Mouse (Mus musculus): Measurements from ENCODE around the gene Cdkn2d.
"Not testable (repeated sequence)": the region's sequence is repeated elsewhere in the genome, so short reads cannot be mapped to it uniquely, and the experiment has no call there.

The Cdkn2d gene

DNA sequence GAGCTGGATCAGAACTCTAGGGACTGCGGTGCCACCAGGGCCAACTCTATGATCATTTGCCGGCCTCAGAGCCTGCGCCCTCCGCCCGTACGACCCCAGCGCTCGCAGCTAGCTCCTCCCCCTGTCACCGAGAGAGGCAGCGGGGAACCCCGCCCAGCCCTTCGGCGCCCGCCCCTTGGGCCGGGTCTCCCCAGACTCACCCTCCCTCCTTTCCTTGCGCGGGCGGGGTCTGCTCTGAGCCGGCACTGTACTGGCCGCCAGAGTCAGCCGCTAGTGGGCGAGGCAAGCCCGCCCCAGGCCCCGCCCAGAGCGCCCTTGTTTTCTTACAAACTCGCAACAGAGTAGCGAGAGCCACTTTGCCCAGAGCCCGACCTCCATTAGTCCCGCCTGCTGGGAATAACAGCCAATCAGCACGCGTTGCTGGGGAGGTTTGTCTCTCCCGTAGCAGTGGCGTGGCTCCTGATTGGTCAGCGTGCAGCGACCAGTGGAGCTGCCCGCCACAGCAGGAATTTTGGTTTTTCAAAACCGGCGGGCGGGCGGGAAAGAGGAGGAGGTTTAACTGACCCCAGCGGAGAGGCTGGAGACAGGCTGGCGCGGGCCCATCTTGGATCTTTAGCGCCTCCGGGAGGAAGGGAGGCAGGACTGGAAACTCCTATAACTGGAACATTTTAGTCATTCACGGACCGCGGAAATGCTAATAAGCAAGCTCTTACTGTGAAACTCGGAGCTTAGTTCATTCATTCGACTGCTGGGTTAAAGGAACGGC is at the start of gene Cdkn2d:
TSS of gene Cdkn2d (minus strand) at position 386 of the 766 bp plus-strand sequence.
- peak; percentile 100 for DNase-seq (ENCODE audit: low spot score)

DNA sequence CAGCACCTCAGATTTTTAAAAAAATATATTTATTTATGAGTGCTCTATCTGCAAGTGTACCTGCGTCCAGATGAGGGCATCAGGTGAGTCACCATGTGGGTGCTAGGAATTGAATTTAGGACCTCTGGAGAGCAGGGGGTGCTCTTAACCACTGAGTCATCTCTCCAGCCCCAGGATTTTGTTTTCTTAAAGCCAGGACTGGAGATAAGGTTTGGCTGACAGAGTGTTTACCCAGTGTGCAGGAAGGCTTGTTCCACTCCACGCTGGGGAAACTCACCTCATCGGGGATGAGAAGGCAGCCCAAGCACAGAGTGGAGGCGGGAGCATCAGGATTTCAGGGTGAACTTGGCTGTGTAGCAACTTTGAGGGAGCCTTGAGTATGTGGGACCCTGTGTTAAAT is 49.2 kb upstream of the Cdkn2d start:
- peak; percentile 29 for DNase-seq (ENCODE audit: low spot score)

DNA sequence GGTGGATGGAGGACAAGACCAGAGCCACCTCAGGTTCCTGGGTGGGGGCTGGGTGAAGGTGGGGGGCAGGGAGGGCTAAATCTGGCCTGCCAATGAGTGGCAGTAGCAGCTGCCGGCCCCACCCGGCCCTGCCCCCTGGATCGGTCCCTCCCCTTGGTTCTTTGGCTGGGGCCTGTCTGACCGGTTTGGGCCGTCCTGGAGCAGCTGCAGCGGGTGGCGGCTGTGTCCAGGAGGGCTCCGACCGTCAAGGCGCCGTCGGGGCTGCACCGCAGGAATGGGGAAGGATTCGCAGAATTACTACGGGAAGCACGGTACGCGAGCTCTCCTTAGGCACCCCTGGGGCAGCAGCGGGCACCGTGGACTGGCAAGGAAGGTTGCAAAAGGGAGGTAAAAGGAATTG is 46.4 kb upstream of the Cdkn2d start:
- peak; percentile 89 for DNase-seq (ENCODE audit: low spot score)

DNA sequence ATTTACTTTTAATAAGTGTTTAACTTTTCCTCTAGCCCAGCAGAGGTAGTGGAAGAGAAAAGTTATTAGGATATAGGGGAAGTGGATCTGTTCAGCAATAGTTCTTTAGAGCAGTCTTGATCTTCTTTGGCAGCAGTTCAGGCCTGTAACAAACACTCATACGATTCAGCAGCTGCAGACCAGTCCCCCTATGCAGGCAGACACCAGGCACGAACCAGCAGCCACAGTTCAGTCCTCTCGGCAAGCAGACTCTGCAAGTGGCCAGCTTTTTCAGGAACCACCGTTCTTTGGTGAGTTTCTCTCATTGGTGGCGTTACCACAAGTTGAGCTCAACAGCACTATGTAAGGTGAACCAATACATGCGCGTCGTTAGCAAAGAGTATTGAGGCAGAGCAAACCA is 45.3 kb upstream of the Cdkn2d start:
- no peak for DNase-seq (ENCODE audit: low spot score)

DNA sequence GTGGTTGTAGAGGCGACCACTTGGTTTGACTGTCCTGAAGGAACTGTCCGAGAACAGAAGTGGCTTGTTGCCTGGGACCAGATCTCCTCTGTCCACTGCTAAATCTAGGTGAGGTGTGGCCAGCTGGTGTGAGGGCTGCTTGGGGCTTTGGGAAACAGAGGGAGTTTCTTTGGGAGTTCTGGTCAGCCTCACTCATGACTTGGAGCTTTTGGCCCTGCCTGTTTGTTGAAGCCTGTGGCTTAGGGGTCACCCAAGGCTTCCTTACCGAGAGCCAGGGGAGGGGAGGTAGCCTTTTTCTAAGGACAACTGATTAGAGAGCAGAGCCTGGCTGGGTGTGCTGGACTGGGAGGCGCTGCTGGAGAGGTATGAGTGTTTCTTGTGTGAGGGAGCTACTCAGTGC is 44.2 kb upstream of the Cdkn2d start:
- no peak for DNase-seq (ENCODE audit: low spot score)

DNA sequence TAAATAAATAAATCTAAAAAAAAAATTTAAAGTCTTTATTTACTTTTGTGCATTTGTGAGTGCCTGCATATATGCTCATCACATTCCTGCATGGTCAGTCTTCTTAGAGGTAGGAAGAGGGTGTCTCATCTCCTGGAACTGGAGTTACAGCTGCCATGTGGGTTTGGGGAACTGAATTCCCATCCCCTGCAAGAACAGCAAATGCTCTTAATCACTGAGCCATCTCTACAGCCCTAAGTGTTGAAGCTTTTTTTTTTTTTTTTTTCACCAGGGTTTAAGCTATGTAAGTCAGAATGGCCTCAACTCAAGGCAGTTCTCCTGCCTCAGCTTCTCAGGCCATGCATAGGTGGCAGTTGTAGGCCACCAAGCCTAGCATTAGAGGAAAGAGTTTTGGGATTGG is 43.5 kb upstream of the Cdkn2d start:
- DNase-seq (ENCODE audit: low spot score): no peak

DNA sequence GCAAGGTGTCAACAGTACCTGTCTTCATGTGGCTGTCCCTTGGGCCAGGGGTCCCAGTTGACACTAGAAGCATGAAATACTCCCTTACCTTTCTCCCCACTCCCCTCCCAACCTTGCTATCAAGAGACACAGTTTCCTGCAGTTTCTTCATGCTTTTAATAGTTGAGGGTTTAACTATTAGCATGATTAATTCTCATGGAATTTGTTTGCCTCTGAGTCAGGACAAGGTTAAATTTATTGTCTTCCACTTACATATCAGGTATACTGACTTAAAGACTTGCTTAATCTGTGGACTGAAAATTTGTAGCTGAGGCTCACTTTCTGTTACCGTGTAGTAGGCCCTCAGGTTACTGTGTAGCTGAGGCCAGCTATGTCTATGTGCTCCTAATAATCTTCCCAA is 42.3 kb upstream of the Cdkn2d start:
- DNase-seq (ENCODE audit: low spot score): no peak

DNA sequence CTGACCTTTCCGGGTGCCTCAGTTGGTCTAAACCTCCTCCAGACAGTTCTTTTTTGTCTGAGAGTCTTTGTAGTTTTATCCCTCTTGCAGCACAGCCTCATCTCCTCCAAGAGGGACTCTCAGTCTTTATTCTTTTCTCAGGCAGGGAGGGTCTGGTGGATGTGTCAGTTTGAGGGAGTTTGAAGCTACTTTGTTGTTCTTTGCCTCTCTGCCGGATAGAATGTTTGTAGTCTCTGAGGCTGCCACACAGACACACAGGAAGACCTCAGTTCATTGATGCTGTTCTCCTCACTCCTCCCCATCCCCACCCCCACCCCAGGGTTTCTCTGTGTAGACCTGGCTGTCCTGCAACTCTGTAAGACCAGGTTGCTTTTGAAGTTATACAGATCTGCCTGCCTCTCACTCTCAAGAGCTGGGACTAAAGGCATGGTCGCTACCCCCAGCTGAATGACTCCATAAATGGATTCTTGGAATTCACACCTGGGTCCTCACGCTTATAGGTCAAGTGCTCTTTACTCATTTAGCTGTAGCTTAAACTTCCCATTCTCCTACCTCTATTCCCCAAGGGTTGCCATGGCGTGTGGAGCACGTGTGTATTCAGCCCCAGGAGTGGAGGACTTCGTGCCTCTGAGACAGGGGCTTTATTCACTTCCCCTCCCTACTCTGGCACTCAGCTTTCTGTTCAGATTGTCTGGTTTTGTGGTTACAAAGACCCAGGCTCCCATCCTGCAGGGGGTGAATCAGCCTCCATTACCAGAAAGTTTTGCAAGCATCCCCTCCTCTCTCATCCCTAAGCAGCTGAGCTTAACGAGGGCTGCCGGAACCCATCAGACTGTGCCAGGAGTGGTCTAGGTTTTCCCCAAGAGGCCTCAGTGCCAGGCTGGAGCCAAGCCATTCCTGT is 41.2 kb upstream of the Cdkn2d start:
- DNase-seq (ENCODE audit: low spot score): no peak

DNA sequence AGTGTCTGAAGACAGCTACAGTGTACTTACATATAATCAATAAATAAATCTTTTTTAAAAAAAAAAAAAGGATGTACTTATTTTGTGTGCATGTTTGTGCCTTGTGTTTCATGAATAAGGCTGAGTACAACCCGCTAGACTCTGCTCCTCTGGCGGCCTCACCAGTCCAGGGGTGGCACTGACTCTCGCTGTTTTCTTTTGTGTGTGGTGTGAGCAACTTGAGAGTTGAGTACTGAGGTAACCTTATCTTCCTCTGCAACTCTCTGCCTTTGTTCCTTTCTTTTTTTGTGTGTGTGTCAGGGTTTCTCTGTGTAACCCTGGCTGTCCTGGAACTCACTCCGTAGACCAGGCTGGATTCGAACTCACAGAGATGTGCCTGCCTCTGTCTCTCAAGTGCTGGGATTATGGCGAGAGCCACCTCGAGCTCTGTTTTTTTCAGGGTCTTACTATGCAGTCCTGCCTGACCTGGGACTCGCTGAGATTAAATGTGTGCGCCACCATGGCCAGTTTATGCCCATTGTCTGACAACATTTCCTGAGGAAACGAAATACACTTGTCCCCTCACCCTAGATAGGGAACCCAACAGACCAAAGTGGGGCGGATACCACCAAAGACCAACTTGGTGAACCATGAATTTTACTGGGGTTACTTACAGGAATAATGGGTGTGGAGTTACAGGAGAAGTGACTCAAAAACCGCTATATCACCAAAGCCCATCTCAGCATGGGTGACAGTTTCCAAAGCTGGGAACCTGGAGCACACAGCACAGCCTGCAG is 40.3 kb upstream of the Cdkn2d start:
- no peak for DNase-seq (ENCODE audit: low spot score)

DNA sequence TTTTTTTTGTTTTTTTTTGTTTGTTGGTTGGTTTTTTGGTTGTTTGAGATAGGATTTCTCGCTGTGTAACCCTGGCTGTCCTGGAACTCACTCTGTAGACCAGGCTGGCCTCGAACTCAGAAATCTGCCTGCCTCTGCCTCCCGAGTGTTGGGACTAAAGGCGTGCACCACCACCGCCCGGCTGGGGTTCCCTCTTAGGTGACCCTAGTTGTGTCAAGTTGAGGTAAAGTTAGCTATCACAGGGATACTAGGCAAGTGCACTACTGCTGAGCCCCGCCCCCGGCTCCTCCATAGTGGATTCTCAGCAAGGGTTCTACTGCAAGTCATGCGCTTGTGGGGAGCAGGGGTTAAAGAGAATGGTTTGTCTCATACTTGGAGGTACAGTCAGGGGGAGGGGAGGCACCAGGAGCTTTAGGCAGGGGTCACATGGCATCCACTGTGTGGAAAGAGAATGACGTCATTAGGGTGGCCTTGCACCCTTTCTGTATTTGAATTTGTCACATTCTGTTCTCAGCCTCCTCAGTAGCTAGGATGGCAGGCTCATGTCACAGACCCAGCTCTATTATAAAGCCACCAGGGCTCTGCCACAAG is 38.6 kb upstream of the Cdkn2d start:
- no peak for DNase-seq (ENCODE audit: low spot score)

DNA sequence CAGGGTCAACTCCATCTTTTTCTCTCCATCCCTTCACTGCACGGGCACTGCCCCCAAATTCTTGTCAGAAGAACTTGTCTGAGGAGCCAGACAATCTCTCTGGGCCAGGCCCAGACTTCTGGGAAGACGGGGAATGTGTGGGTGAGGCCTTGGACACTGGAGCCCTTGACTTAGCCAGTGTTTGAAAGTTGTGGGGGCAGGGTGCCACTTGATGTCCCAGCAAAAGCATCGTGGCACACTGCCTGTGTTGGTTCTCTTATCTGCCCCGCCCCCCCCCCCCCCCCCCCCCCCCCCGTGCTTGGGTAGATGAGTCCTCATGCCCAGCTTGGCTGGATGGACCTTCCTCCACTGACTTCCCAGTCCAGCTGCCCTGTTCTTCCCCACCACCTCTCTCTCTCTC is 37.8 kb upstream of the Cdkn2d start:
- peak; percentile 45 for DNase-seq (ENCODE audit: low spot score)

DNA sequence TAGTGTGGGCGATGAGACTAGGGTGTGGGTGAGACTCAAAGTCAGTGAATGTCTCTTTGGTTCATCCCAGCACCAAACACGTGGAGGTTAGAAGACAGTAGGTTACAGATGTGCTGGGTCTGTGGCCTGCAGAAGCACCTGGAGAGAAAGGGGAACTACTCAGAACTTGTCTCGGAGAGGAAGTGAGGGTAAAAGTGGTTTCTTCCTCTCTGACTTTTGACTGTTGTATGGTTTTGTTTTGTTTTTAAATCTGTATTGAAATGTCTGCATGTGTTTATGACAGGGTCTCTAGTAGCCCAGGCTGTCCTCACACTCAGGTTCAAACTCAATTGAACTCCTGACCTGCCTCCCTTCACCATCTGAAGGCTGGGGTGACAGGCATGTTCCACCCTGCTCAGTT is 36.8 kb upstream of the Cdkn2d start:
- no peak for DNase-seq (ENCODE audit: low spot score)

DNA sequence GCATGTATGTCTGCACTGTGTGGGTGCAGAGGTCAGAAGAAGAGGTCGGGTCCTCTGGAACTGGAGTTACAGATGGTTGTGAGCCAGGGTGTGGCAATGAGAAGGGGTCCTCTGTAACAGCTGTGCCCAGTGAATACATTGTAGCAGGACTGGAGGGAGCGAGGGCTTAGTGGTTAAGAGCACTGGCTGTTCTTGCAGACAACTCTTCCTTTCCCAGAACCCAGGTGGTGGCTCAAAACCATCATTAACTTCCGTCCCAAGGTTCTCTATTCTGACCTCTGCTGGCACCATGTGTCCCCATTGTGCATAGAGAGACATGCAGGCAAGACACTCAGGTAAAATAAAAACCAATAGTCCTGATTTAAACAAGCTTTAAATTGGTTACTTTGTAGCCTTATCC is 36.4 kb upstream of the Cdkn2d start:
- no peak for DNase-seq (ENCODE audit: low spot score)

DNA sequence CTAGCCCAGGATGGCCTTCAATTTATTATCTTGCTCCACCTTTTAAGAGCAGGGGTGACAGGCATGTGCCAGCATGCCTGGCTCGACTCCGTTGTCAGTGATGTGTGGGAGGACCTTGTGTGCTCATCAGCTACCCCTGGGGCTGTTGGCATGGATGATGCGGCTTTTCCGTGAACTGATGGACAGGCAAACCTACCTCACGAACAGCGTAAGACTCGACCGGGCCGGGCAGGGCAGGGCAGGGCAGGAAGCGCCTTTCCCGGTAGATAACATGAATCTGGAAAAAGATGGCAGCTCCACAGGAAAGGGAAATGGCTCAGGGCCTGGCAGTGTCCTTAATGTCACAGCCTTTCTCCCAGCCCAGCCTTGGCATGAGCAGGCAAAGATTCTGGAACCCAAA is 33.1 kb upstream of the Cdkn2d start:
- no peak for DNase-seq (ENCODE audit: low spot score)

DNA sequence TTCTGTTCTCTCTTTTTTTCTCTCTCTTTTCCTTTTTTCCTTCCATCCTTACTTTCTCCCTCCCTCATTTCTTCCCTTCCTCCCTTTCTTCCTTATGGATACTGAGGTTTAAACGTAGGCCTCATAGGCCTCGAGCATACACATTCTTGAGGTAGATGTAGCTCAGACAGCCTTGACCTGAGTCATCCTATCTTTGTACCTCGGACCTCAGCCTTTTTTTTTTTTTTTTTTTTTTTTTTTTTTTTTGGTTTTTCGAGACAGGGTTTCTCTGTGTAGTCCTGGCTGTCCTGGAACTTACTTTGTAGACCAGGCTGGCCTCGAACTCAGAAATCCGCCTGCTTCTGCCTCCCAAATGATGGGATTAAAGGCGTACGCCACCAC is 31.7 kb upstream of the Cdkn2d start:
- not testable (repeated sequence) for DNase-seq (ENCODE audit: low spot score)

DNA sequence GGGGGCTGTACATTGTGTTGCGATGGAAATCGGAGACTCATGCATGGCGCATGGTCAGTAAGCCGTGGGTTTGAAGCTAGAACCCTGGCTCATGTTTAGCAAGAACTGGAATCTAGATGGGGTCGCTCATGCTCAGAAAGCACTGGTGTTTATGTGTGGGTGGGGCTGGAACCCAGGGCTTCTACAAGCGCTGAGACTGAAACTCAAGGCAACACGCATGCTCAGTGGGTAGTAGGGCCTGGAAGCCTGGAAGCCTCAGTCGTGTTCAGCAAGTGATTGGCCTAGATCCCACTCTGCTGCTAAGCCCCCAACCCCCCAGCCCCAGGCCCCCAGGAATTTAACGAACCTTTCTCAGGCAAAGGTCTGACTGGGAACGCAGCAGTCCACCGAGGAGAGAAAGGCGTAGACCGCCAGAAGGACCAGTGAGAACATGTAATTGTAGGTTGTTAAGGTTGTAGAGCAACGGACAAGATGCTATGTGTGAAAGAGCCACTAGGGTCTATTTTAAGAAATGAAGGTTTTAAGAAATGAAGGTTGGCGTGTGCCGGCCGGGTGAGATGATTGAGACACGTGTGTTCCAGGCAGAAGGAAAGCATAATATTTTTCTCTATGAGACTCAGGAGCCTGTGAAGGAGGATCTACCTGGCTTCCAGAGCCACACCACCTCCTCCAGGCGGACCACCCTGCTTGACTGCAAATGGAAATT is 31.2 kb upstream of the Cdkn2d start:
- DNase-seq (ENCODE audit: low spot score): no peak

DNA sequence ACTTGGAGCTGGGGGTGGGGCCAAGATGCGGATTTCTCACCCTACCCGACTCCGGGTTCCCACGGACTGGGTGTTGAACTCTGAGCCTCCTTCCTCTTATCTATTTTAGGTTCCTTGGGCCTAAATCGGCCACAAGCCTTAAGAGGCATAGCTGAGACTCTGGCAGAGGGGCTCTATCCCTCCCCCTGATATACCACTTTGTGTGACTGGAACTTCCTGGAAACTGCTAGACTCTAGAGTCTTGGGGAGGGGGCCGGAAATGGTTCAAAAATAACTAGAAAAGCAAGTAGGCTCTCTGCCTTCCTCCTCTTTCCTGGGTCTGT is 30.3 kb upstream of the Cdkn2d start:
- DNase-seq (ENCODE audit: low spot score): no peak

DNA sequence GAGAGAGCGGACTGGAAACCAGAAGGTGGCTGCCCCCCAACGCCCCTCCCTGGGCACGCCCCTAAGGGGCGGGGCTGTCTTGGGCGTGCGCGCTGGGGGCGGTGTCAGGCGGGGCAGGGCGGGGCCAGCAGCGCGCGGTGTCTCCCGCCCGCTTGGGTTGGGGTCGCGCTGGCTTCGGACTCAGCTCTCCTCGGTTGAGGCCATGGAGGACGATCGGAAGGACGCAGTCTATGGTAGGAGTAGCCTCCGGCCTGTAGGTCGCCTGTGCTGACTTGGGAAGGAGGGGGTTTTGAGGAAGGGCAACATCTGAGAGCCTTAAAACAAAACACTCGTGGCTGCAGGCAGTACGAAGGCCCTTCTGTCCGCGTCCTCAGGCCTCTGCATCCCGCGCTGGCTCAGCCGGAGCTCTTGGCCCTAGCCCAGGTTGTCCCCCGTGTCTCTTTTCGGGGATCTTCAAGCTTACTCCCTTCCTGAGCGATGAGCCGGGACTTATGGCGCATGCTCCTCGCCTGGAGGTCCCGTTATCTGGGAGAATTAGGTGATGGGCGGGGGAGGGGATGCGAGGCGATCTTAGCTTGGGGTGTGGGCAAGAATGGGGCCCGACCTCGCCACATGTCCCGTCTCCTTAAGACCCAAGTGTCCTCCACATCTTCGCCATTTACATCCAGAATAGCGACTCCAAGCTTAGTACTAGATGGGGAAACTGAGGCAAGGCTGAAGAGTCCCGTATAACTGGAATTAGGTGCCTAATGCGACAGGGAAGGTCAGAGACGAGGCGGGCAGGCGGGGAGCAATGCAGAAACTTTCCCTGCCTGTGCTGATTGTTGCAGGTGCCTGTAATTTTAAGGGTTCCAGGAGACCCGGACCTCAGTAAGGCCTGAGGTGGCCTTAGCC is 29.7 kb upstream of the Cdkn2d start, which contains the start of gene Slc44a2:
TSS of gene Slc44a2 (plus strand) at position 80 of the 894 bp plus-strand sequence.
- peak; percentile 83 for DNase-seq (ENCODE audit: low spot score)

DNA sequence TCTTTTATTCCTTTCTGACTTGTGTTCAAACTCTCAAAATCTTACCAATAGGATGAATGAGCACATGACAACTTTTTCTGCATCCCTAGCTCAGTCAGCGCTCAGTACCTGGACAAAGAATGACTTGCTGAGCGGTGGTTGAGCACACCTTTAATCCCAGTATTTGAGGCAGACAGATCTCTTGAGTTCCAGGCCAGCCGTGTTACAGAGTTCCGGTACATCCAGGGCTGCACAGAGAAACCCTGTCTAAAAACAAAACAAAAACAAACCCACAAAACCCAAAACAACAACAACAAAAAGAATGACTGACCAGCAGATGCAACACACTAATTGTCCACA is 29.0 kb upstream of the Cdkn2d start:
- no peak for DNase-seq (ENCODE audit: low spot score)

DNA sequence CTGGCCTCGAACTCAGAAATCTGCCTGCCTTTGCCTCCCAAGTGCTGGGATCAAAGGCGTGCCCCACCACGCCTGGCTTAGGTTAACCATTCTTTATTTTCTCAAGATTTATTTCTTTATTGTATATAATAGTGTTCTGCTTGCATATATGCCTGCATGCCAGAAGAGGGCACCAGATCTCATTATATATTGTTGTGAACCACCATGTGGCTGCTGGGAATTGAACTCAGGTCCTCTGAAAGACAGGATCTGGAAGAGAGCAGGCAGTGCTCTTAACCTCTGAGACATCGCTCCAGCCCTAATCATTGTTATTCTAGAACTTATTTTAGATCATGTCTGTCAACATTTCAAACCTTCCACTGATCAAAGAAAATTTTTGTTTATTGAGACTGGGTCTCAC is 28.3 kb upstream of the Cdkn2d start:
- no peak for DNase-seq (ENCODE audit: low spot score)

DNA sequence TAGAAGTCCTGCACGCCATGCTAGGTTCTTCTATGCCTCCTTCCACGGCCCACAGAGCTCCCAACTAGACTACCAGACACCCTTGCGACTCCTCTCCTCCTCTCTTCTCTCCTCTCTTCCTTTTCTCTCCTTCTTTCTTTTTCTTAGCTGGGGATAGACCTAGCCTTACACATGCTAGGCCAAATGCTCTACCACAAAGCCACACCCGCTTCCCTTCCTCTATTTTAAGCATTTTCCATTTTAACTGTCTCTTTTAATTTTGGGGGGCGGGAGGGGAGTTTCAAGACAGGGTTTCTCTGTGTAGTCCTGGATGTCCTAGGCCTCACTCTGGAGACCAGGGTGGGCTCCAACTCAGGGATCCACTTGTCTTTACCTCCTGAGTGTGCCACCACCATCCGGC is 27.6 kb upstream of the Cdkn2d start:
- DNase-seq (ENCODE audit: low spot score): no peak
